Mouse (Mus musculus): Measurements from ENCODE around the gene Nhsl1. TPM values are rescaled to one million over a fixed set of nuclear protein-coding genes. Genes with fewer than 3 reads are reported as not detected.
A peak's percentile ranks its signal among the peaks of the same experiment; 100 is the strongest.
"Not testable (repeated sequence)": the region's sequence is repeated elsewhere in the genome, so short reads cannot be mapped to it uniquely, and the experiment has no call there.

The Nhsl1 gene
- total RNA-seq, 2 experiments from 2014 or later, result 2.9 to 3.1 TPM

GRCm38 (mm10) chr10:18526851-18527675 is 208.3 kb downstream of the Nhsl1 start:
- no peak for DNase-seq (ENCODE audit: low spot score in 2 of 2)

- DNase-seq (ENCODE audit: low spot score in 2 of 2), result no peak
Measured at GRCm38 (mm10) chr10:18527766-18528165, 209.0 kb downstream of the Nhsl1 start.

- no peak for DNase-seq (ENCODE audit: low spot score in 2 of 2)
Measured at GRCm38 (mm10) chr10:18528475-18528874, 209.7 kb downstream of the Nhsl1 start.

GRCm38 (mm10) chr10:18529177-18529576 is 210.4 kb downstream of the Nhsl1 start:
- no peak for DNase-seq (ENCODE audit: low spot score in 2 of 2)

- no peak for DNase-seq (ENCODE audit: low spot score in 2 of 2)
Measured at GRCm38 (mm10) chr10:18530161-18530560, 211.4 kb downstream of the Nhsl1 start.

- DNase-seq (ENCODE audit: low spot score in 2 of 2), result no peak
Measured at GRCm38 (mm10) chr10:18532293-18532692, 213.5 kb downstream of the Nhsl1 start.

- no peak for DNase-seq (ENCODE audit: low spot score in 2 of 2)
Measured at GRCm38 (mm10) chr10:18536889-18537288, 218.1 kb downstream of the Nhsl1 start.

GRCm38 (mm10) chr10:18545309-18545708 is 226.5 kb downstream of the Nhsl1 start:
- no peak for DNase-seq (ENCODE audit: low spot score in 2 of 2)

GRCm38 (mm10) chr10:18545813-18546235 is 227.0 kb downstream of the Nhsl1 start, which contains the start of gene Hebp2:
TSS of gene Hebp2 (minus strand) at chr10:18546076.
- DNase-seq (ENCODE audit: low spot score in 2 of 2), result peak; percentile 56 to 60

- DNase-seq (ENCODE audit: low spot score in 2 of 2), result no peak
Measured at GRCm38 (mm10) chr10:18547381-18547780, 228.6 kb downstream of the Nhsl1 start.

GRCm38 (mm10) chr10:18549321-18550216 is 230.8 kb downstream of the Nhsl1 start:
- no peak for DNase-seq (ENCODE audit: low spot score in 2 of 2)

GRCm38 (mm10) chr10:18559076-18559475 is 240.3 kb downstream of the Nhsl1 start:
- DNase-seq (ENCODE audit: low spot score in 2 of 2), result not testable (repeated sequence)

GRCm38 (mm10) chr10:18561445-18561844 is 242.7 kb downstream of the Nhsl1 start:
- DNase-seq (ENCODE audit: low spot score in 2 of 2), result no peak

- peak; percentile 35 to 52 for DNase-seq (ENCODE audit: low spot score in 2 of 2)
Measured at GRCm38 (mm10) chr10:18562940-18563339, 244.2 kb downstream of the Nhsl1 start.

- no peak for DNase-seq (ENCODE audit: low spot score in 2 of 2)
Measured at GRCm38 (mm10) chr10:18572581-18572980, 253.8 kb downstream of the Nhsl1 start.

Other genes with a start within 250 kb of the Nhsl1 start
- gene Ect2l, start 108.1 kb upstream of the Nhsl1 start, total RNA-seq (2021), result not detected
- gene Ccdc28a, start 84.0 kb upstream of the Nhsl1 start, total RNA-seq (2021), result 1 to 10 TPM; 7.8 to 8.5 TPM
- gene Hebp2, start 227.1 kb downstream of the Nhsl1 start, total RNA-seq (2021), result 1 to 10 TPM; 4.7 to 6.6 TPM